8 mouse cellular contexts compared by ENCODE assay signal in genomic region chr10:60148087-60148486, GRCm38 (mm10). TPM values are rescaled to one million over a fixed set of nuclear protein-coding genes. Genes with fewer than 3 reads are reported as not detected.
DNase-seq lines count a peak whose midpoint lies in the region; ATAC-seq lines count a peak whose summit lies in the region.

No protein-coding gene starts in this region.

- no peaks in the 10 kb centered on the region for H3K9me3 ChIP-seq in liver, embryonic 13.5 days (replicated peaks)
- H3K9me3 ChIP-seq in neural tube, embryonic 14.5 days (ENCODE audit: control insufficient read depth, low read length), result no peaks in the 10 kb centered on the region

- H3K4me2 ChIP-seq in liver, embryonic 13.5 days, result no peak overlapping the region
- H3K4me2 ChIP-seq in neural tube, embryonic 14.5 days (ENCODE audit: low read depth, low read length), result no peak overlapping the region

- no peak overlapping the region for H3K9ac ChIP-seq in liver, embryonic 13.5 days
- H3K9ac ChIP-seq in neural tube, embryonic 14.5 days (replicated peaks; ENCODE audit: low read depth, low read length), result no peak overlapping the region

- ATAC-seq in granulocyte monocyte progenitor cell, adult 5-6 weeks (replicated peaks; ENCODE audit: poor library complexity, severe bottlenecking), result peak; percentile 69
- no peak for ATAC-seq in liver, embryonic 13.5 days (ENCODE audit: low read depth)
- peak; percentile 75; the same call in 1 of the 2 replicates for ATAC-seq in neural tube, embryonic 14.5 days (ENCODE audit: low read depth)

- H3K36me3 ChIP-seq in liver, embryonic 13.5 days, result no peaks in the 10 kb centered on the region
- no peaks in the 10 kb centered on the region for H3K36me3 ChIP-seq in neural tube, embryonic 14.5 days (ENCODE audit: control insufficient read depth, insufficient read depth, low read length)

- WGBS in liver, embryonic 13.5 days (ENCODE audit: insufficient replicate concordance), result 5% methylated on average over 5 of the region's 5 CpGs
- 3% methylated on average over 5 of the region's 5 CpGs for WGBS in neural tube, embryonic 14.5 days

- H3K4me3 ChIP-seq in liver, embryonic 13.5 days (replicated peaks), result no peak overlapping the region
- no peak overlapping the region for H3K4me3 ChIP-seq in neural tube, embryonic 14.5 days (ENCODE audit: low read depth, low read length)

- no peak overlapping the region for H3K27ac ChIP-seq in liver, embryonic 13.5 days
- H3K27ac ChIP-seq in neural tube, embryonic 14.5 days (ENCODE audit: low read depth, low read length), result no peak overlapping the region

- peak; percentile 91 for DNase-seq in CD4-positive, CD25-positive, alpha-beta regulatory T cell, adult 2 months (ENCODE audit: low read depth, low spot score)
- DNase-seq in adrenal gland, postnatal 14 days, result peak; percentile 90
- DNase-seq in embryo, embryonic 11.5 days (ENCODE audit: low read depth, low spot score), result peak; percentile 78
- peak; percentile 48 to 83 for DNase-seq in kidney, adult 8-10 months
- peak; percentile 35 for DNase-seq in liver, embryonic 13.5 days
- DNase-seq in testis, postnatal 10 days (ENCODE audit: low spot score), result peak; percentile 92

- H3K4me1 ChIP-seq in liver, embryonic 13.5 days (replicated peaks), result peaks cover 4% of the 10 kb centered on the region; the same call in 1 of the 2 replicates
- no peaks in the 10 kb centered on the region for H3K4me1 ChIP-seq in neural tube, embryonic 14.5 days (ENCODE audit: control insufficient read depth, insufficient read depth, low read length)

- no peaks in the 10 kb centered on the region for H3K27me3 ChIP-seq in liver, embryonic 13.5 days
- H3K27me3 ChIP-seq in neural tube, embryonic 14.5 days (ENCODE audit: control insufficient read depth, insufficient read depth, low read length), result no peaks in the 10 kb centered on the region

RNA-seq across cellular contexts. Expression of gene Spock2, which starts 42.1 kb away (rescaled TPM):
- total RNA-seq in adrenal gland, postnatal 14 days (2021), result 34.9 and 40.8 TPM in 2 replicates
- 0.23 TPM in 1 of 2 replicates, not detected in the other for total RNA-seq in granulocyte monocyte progenitor cell, adult 5-6 weeks (2014; fragmentation: Nextera tagmentation)
- total RNA-seq in granulocyte monocyte progenitor cell, adult 5-6 weeks (2017), result not detected in 2 replicates
- 0.13 and 0.21 TPM in 2 replicates for polyA plus RNA-seq in liver, embryonic 13.5 days (2015; fragmentation: Nextera tagmentation; extraction: Ambion mirVana)
- 92.4 and 95.3 TPM in 2 replicates for polyA plus RNA-seq in neural tube, embryonic 14.5 days (2014; fragmentation: Nextera tagmentation; extraction: Ambion mirVana)

Comparison
In these comparisons a context has a peak if more than half of its experiments do, and no peak if none do; other contexts are left out.
1. DNase-seq: peak in every context shown above with its lines; median percentile 92 in testis, postnatal 10 days; 91 in CD4-positive, CD25-positive, alpha-beta regulatory T cell, adult 2 months; 90 in adrenal gland, postnatal 14 days; 78 in embryo, embryonic 11.5 days; 66 in kidney, adult 8-10 months; 35 in liver, embryonic 13.5 days.
2. RNA of gene Spock2, which starts 42.1 kb away (total RNA-seq): 34.9 to 40.8 TPM in adrenal gland, postnatal 14 days; 0.23 TPM in granulocyte monocyte progenitor cell, adult 5-6 weeks; every median in the first group is over 10 times any median in the second.